Comparison of ENCODE assay signal across 8 mouse cellular contexts in the genomic region with DNA sequence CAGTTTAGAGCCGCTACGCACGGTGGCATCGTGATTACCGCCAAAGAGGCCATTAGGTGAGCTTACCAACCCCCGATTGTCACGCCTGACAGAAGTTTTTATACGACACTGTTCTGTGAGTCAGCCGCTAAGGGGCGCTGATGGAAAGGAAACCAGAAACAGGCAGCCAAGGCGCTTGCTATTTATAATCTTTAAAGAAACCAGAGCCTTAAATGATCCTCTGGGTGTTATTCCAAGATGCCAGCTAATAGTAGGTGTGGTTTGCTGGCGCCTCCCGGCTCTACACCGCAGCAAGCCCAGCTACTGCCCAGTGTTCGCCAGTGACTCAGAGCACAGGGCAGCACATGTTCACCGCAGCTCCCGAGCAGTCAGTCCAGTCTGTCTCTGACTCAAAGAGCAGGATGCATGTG. TPM values are rescaled to one million over a fixed set of nuclear protein-coding genes. Genes with fewer than 3 reads are reported as not detected.
A peak's percentile ranks its signal among the peaks of the same experiment; 100 is the strongest.
DNase-seq lines count a peak whose midpoint lies in the region; ATAC-seq lines count a peak whose summit lies in the region.

No protein-coding gene starts in this region.

- ATAC-seq in hindbrain, embryonic 11.5 days (ENCODE audit: low FRiP score), result no peak

- H3K27me3 ChIP-seq in hindbrain, embryonic 11.5 days (ENCODE audit: control insufficient read depth, insufficient read depth, low read length), result no peaks in the 10 kb centered on the region

- no peaks in the 10 kb centered on the region for H3K4me1 ChIP-seq in hindbrain, embryonic 11.5 days (replicated peaks; ENCODE audit: control insufficient read depth, insufficient read depth, low read length)

- H3K27ac ChIP-seq in hindbrain, embryonic 11.5 days (ENCODE audit: low read depth, low read length), result no peak overlapping the region

- H3K9ac ChIP-seq in hindbrain, embryonic 11.5 days (ENCODE audit: low read depth, low read length), result no peak overlapping the region

- H3K4me3 ChIP-seq in hindbrain, embryonic 11.5 days (ENCODE audit: low read depth, low read length), result no peak overlapping the region

- WGBS in hindbrain, embryonic 11.5 days, result 34% methylated on average over 17 of the region's 17 CpGs

- DNase-seq in MN1 (ENCODE audit: low spot score), result peak; percentile 97
- DNase-seq in cerebellum, adult 9-10 months, result peak; percentile 80
- peak; percentile 39 to 77 for DNase-seq in frontal cortex, postnatal 10 days (ENCODE audit: low spot score in 2 of 2)
- peak; percentile 76 for DNase-seq in hindbrain, embryonic 11.5 days (ENCODE audit: low spot score)
- DNase-seq in layer of hippocampus, postnatal 14 days (ENCODE audit: low spot score in 2 of 2), result peak; percentile 83 to 89
- DNase-seq in lung, postnatal 4 days, result peak; percentile 75 to 86
- DNase-seq in right cerebral cortex, adult 18-20 months, result peak; percentile 82
- DNase-seq in urinary bladder, adult 2 months (ENCODE audit: low spot score), result peak; percentile 61

- H3K9me3 ChIP-seq in hindbrain, embryonic 11.5 days (ENCODE audit: control insufficient read depth, low read length), result no peaks in the 10 kb centered on the region

- H3K36me3 ChIP-seq in hindbrain, embryonic 11.5 days (ENCODE audit: control insufficient read depth, insufficient read depth, low read length), result no peaks in the 10 kb centered on the region

- H3K4me2 ChIP-seq in hindbrain, embryonic 11.5 days (replicated peaks; ENCODE audit: low read depth, low read length), result no peak overlapping the region

RNA-seq across cellular contexts. Expression of a gene that starts 35.2 kb away (rescaled TPM):
- polyA plus RNA-seq in hindbrain, embryonic 11.5 days (2014; fragmentation: Nextera tagmentation; extraction: Ambion mirVana), result 6.2 and 7.2 TPM in 2 replicates
- total RNA-seq in layer of hippocampus, postnatal 14 days (2021), result 1 to 10 TPM; 6.6 to 7.7 TPM
- polyA plus RNA-seq in urinary bladder, adult 2 months (2012; rRNA removed), result 4.4 and 5.0 TPM in 2 replicates
